Mouse (Mus musculus) limb, embryonic 14.5 days (tissue): Measurements from ENCODE around the gene Itgb8. TPM values are rescaled to one million over a fixed set of nuclear protein-coding genes. Genes with fewer than 3 reads are reported as not detected.
A peak's percentile ranks its signal among the peaks of the same experiment; 100 is the strongest.

Source experiments
- ATAC-seq: fragments of 200-750 bp; cut with Nextera tagmentation; 2 replicates; pipeline ENCODE4 v1.8.0; 2017; ENCODE audit warnings: low read depth, moderate number of reproducible peaks, moderate TSS enrichment; ENCODE audit not compliant: low FRiP score
- DNase-seq: peaks from one replicate; pipeline ENCODE4 v3.0.0-alpha.2; 2015; ENCODE audit warnings: low spot score
- H3K27ac ChIP-seq: fragments of 300-500 bp; sonication (generic); replicated peaks from 2 replicates; pipeline ENCODE4 v1.5.1; 2014; ENCODE audit warnings: low read depth, mild to moderate bottlenecking, low read length, moderate library complexity, mixed read lengths
- H3K27me3 ChIP-seq: fragments of 300-500 bp; sonication (generic); 2 replicates; pipeline ENCODE4 v1.6.1; 2014; ENCODE audit warnings: low read length, mixed read lengths; ENCODE audit not compliant: control insufficient read depth, insufficient read depth
- H3K36me3 ChIP-seq: fragments of 300-500 bp; sonication (generic); 2 replicates; pipeline ENCODE4 v1.6.1; 2014; ENCODE audit warnings: mild to moderate bottlenecking, low read length, moderate library complexity, mixed read lengths; ENCODE audit not compliant: control insufficient read depth, insufficient read depth
- H3K4me1 ChIP-seq: fragments of 300-500 bp; sonication (generic); 2 replicates; pipeline ENCODE4 v1.6.1; 2014; ENCODE audit warnings: antibody characterized with exemption, low read length, mixed read lengths; ENCODE audit not compliant: control insufficient read depth, insufficient read depth
- H3K4me2 ChIP-seq: fragments of 300-500 bp; sonication (generic); replicated peaks from 2 replicates; pipeline ENCODE4 v1.6.1; 2014; ENCODE audit warnings: low read depth, mild to moderate bottlenecking, low read length, moderate library complexity; ENCODE audit not compliant: severe bottlenecking
- H3K4me3 ChIP-seq: fragments of 300-500 bp; sonication (generic); replicated peaks from 2 replicates; pipeline ENCODE4 v1.5.1; 2014; ENCODE audit warnings: low read length
- H3K9ac ChIP-seq: fragments of 300-500 bp; sonication (generic); 2 replicates; pipeline ENCODE4 v1.6.1; 2014; ENCODE audit warnings: mild to moderate bottlenecking, low read depth, low read length, moderate library complexity; ENCODE audit not compliant: severe bottlenecking
- H3K9me3 ChIP-seq: fragments of 300-500 bp; sonication (generic); 2 replicates; pipeline ENCODE4 v1.6.1; 2016; ENCODE audit warnings: low read length; ENCODE audit not compliant: control insufficient read depth
- POLR2A ChIP-seq: fragments of 200-500 bp; IDR thresholded peaks from 2 replicates; pipeline ENCODE4 v1.8.0; 2012; ENCODE audit warnings: inconsistent platforms, mild to moderate bottlenecking, moderate library complexity, borderline replicate concordance; ENCODE audit not compliant: insufficient read depth, insufficient read length; ENCODE audit errors: extremely low read depth
- WGBS: fragments of 180-500 bp; shearing (Covaris S2); extraction: QIAGEN DNeasy Blood & Tissue Kit; methylation state at CpG from one replicate; pipeline ENCODE4 v1.1.7; 2014; 5-methylcytosine and 5-hydroxymethylcytosine counted together
- polyA plus RNA-seq, 2 experiments: library from polyadenylated mRNA; depleted of rRNA in 1 of 2; stranded (reverse) in 1 of 2; unstranded in 1 of 2; fragments of >200 nt; fragmentation: Nextera tagmentation in 1 of 2; extraction: Ambion mirVana in 1 of 2; gene quantifications; 2 replicates each; pipeline versions ENCODE4 v1.2.1 to v1.2.3; 2012 to 2014

Gene Itgb8
- polyA plus RNA-seq, 2 experiments: 2.5 to 4.2 TPM

GRCm38 (mm10) chr12:119210073-119210425 lies 28.6 kb downstream of the Itgb8 start:
- no peak for TF ChIP-seq POLR2A

GRCm38 (mm10) chr12:119209384-119210072 lies 29.1 kb downstream of the Itgb8 start:
- no peak for TF ChIP-seq POLR2A
- Histone ChIP-seq H3K4me2 (no peak overlapping the region), H3K4me1 (no peaks in the 10 kb centered on the region), H3K9ac (no peak overlapping the region), H3K36me3 (no peaks in the 10 kb centered on the region), H3K27ac (no peak overlapping the region), H3K4me3 (no peak overlapping the region), H3K9me3 (no peaks in the 10 kb centered on the region), H3K27me3 (no peaks in the 10 kb centered on the region)
- ATAC-seq (no peak), DNase-seq (no peak)
- WGBS: 87% methylated on average over 2 of the region's 2 CpGs

More at GRCm38 (mm10) chr12:119210073-119210425, 28.6 kb downstream of the Itgb8 start:
- DNase-seq: no peak
- 94% methylated on average over 1 of the region's 1 CpGs for WGBS
- ATAC-seq: no peak
- Histone ChIP-seq H3K4me3 (no peak overlapping the region), H3K27ac (no peak overlapping the region), H3K36me3 (no peaks in the 10 kb centered on the region), H3K9ac (no peak overlapping the region), H3K27me3 (no peaks in the 10 kb centered on the region), H3K9me3 (no peaks in the 10 kb centered on the region), H3K4me1 (no peaks in the 10 kb centered on the region), H3K4me2 (no peak overlapping the region)

- Histone ChIP-seq H3K9me3 (no peaks in the 10 kb centered on the region), H3K4me1 (no peaks in the 10 kb centered on the region), H3K36me3 (no peaks in the 10 kb centered on the region), H3K9ac (no peak overlapping the region), H3K27ac (no peak overlapping the region), H3K27me3 (no peaks in the 10 kb centered on the region), H3K4me2 (no peak overlapping the region), H3K4me3 (no peak overlapping the region)
- WGBS: 60% methylated on average over 1 of the region's 1 CpGs
- TF ChIP-seq POLR2A: no peak
- ATAC-seq: no peak
- no peak for DNase-seq
These were observed 31.2 kb downstream of the Itgb8 start for GRCm38 (mm10) chr12:119207464-119207801.

GRCm38 (mm10) chr12:119206711-119207463 lies 31.7 kb downstream of the Itgb8 start:
- no peak overlapping the region for H3K9ac ChIP-seq
- H3K4me1 ChIP-seq: no peaks in the 10 kb centered on the region
- no peak overlapping the region for H3K4me2 ChIP-seq
- no peak for DNase-seq
- no peaks in the 10 kb centered on the region for H3K27me3 ChIP-seq
- no peaks in the 10 kb centered on the region for H3K9me3 ChIP-seq
- no peaks in the 10 kb centered on the region for H3K36me3 ChIP-seq
- no peak for TF ChIP-seq POLR2A
- no peak overlapping the region for H3K27ac ChIP-seq
- H3K4me3 ChIP-seq: no peak overlapping the region
- WGBS: 76% methylated on average over 6 of the region's 6 CpGs
- ATAC-seq: no peak

- no peaks in the 10 kb centered on the region for H3K4me1 ChIP-seq
- no peak overlapping the region for H3K9ac ChIP-seq
- no peak for DNase-seq
- H3K27ac ChIP-seq: no peak overlapping the region
- TF ChIP-seq POLR2A: no peak
- ATAC-seq: no peak
- H3K4me2 ChIP-seq: no peak overlapping the region
- H3K27me3 ChIP-seq: no peaks in the 10 kb centered on the region
- WGBS: 58% methylated on average over 2 of the region's 2 CpGs
- no peak overlapping the region for H3K4me3 ChIP-seq
- no peaks in the 10 kb centered on the region for H3K36me3 ChIP-seq
- H3K9me3 ChIP-seq: no peaks in the 10 kb centered on the region
These were observed 34.2 kb downstream of the Itgb8 start for GRCm38 (mm10) chr12:119204411-119204810.

GRCm38 (mm10) chr12:119202766-119203165 lies 35.8 kb downstream of the Itgb8 start:
- Histone ChIP-seq H3K27me3 (no peaks in the 10 kb centered on the region), H3K4me2 (no peak overlapping the region), H3K9me3 (no peaks in the 10 kb centered on the region), H3K36me3 (no peaks in the 10 kb centered on the region), H3K27ac (no peak overlapping the region), H3K4me1 (no peaks in the 10 kb centered on the region), H3K9ac (no peak overlapping the region), H3K4me3 (no peak overlapping the region)
- TF ChIP-seq POLR2A: no peak
- ATAC-seq (no peak), DNase-seq (peak; percentile 16)
- 47% methylated on average over 2 of the region's 2 CpGs for WGBS
